Mouse (Mus musculus): Measurements from ENCODE around the gene Abca1. TPM values are rescaled to one million over a fixed set of nuclear protein-coding genes. Genes with fewer than 3 reads are reported as not detected.
A peak's percentile ranks its signal among the peaks of the same experiment; 100 is the strongest.

Abca1 gene
- total and polyA plus RNA-seq, 3 experiments: 8.4 to 9.0 TPM; not detected in 1

GRCm38 (mm10) chr4:53165231-53165630, 5.5 kb upstream of the Abca1 start:
- no peak overlapping the region for H3K9ac ChIP-seq (ENCODE audit: control insufficient read depth, low read depth, low read length, poor library complexity, severe bottlenecking)
- no peak for DNase-seq (ENCODE audit: low read depth, low spot score)
- H3K27ac ChIP-seq (ENCODE audit: control insufficient read depth, low read depth, low read length): no peak overlapping the region
- no peaks in the 10 kb centered on the region for H3K79me2 ChIP-seq (ENCODE audit: control insufficient read depth, insufficient read depth, low read length, poor library complexity)
- H3K27me3 ChIP-seq (ENCODE audit: control insufficient read depth in 1 of 2, insufficient read depth in 2 of 2, low read length in 2 of 2): no peaks in the 10 kb centered on the region; a peak in 1 of 4 replicates
- no peak overlapping the region for H3K4me3 ChIP-seq (ENCODE audit: control insufficient read depth in 1 of 2, insufficient read depth in 1 of 2, low read depth in 2 of 2, low read length in 2 of 2)
- no peaks in the 10 kb centered on the region for H3K9me3 ChIP-seq (replicated peaks; ENCODE audit: insufficient read depth, low read length)
- peaks cover 4 to 6% of the 10 kb centered on the region in 2 experiments; a peak in 3 of 4 replicates for H3K4me1 ChIP-seq (ENCODE audit: control insufficient read depth in 1 of 2, insufficient read depth in 2 of 2, low read length in 2 of 2)
- no peak for TF ChIP-seq ZC3H11A (IDR thresholded peaks at IDR 0.05; ENCODE audit: low read depth, low read length)
- no peak for TF ChIP-seq ETS1 (IDR thresholded peaks at IDR 0.05; ENCODE audit: low read depth, low read length)
- TF ChIP-seq ZNF384 (IDR thresholded peaks at IDR 0.05; ENCODE audit: low read depth, low read length): no peak
- TF ChIP-seq JUND (IDR thresholded peaks at IDR 0.05; ENCODE audit: low read depth, low read length): no peak
- TF ChIP-seq ZKSCAN1 (IDR thresholded peaks at IDR 0.05; ENCODE audit: low read depth, low read length): no peak
- no peak for TF ChIP-seq SIN3A (IDR thresholded peaks at IDR 0.05; ENCODE audit: low read length)
- TF ChIP-seq MYB (IDR thresholded peaks at IDR 0.05; ENCODE audit: low read depth, low read length): no peak
- no peak for TF ChIP-seq USF2 (IDR thresholded peaks at IDR 0.05; ENCODE audit: borderline replicate concordance in 1 of 2, insufficient read depth in 1 of 2, low read depth in 1 of 2, low read length in 2 of 2)
- no peak for TF ChIP-seq GATA1 (IDR thresholded peaks at IDR 0.05; ENCODE audit: low read depth, low read length)
- TF ChIP-seq USF1 (IDR thresholded peaks at IDR 0.05; ENCODE audit: low read depth, low read length): no peak
- TF ChIP-seq MEF2A (IDR thresholded peaks at IDR 0.05; ENCODE audit: extremely low read depth, insufficient replicate concordance, low read depth, low read length, poor library complexity, severe bottlenecking): no peak
- no peak for TF ChIP-seq UBTF (IDR thresholded peaks at IDR 0.05; ENCODE audit: borderline replicate concordance, insufficient read depth, low read depth, low read length)
- TF ChIP-seq ELF1 (IDR thresholded peaks at IDR 0.05; ENCODE audit: low read depth, low read length): no peak
- peaks cover 0 to 1% of the 10 kb centered on the region in 2 experiments; a peak in 2 of 4 replicates for H3K36me3 ChIP-seq (ENCODE audit: control insufficient read depth in 1 of 2, insufficient read depth in 2 of 2, low read length in 2 of 2)

DNA sequence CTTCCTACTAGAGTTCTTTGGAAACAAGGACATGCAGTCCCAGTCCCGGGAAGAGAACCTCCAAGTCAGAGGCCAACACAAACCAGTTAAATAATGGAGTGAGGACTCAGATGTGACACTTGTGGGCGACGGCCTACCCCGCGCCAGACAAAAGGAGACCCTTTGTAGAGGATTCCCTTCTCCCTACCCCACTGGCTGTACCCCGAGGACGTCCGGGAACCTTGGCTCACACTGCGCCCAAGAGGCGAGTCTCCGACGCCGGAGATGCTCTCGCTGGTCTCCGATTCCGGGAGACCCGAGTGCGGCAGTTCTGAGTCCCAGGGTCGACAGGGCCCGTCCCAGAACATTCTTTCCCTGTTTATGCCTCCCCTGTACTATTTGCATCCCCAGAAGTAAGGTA, 519 bp downstream of the Abca1 start:
- Histone ChIP-seq H3K27ac (ENCODE audit: control insufficient read depth, low read depth, low read length) (peak overlapping the region; percentile 56), H3K4me3 (ENCODE audit: control insufficient read depth in 1 of 2, insufficient read depth in 1 of 2, low read depth in 2 of 2, low read length in 2 of 2) (peak overlapping the region; percentile 83 to 94), H3K36me3 (ENCODE audit: control insufficient read depth in 1 of 2, insufficient read depth in 2 of 2, low read length in 2 of 2) (peaks cover 0 to 12% of the 10 kb centered on the region in 2 experiments; a peak in 2 of 4 replicates), H3K79me2 (ENCODE audit: control insufficient read depth, insufficient read depth, low read length, poor library complexity) (peaks cover 21% of the 10 kb centered on the region), H3K9me3 (replicated peaks; ENCODE audit: insufficient read depth, low read length) (no peaks in the 10 kb centered on the region), H3K4me1 (ENCODE audit: control insufficient read depth in 1 of 2, insufficient read depth in 2 of 2, low read length in 2 of 2) (peaks cover 0 to 16% of the 10 kb centered on the region in 2 experiments; a peak in 2 of 4 replicates), H3K27me3 (ENCODE audit: control insufficient read depth in 1 of 2, insufficient read depth in 2 of 2, low read length in 2 of 2) (no peaks in the 10 kb centered on the region), H3K9ac (ENCODE audit: control insufficient read depth, low read depth, low read length, poor library complexity, severe bottlenecking) (peak overlapping the region; percentile 80)
- no peak for DNase-seq (ENCODE audit: low read depth, low spot score)
- TF ChIP-seq HCFC1 (IDR thresholded peaks at IDR 0.05; ENCODE audit: low read depth, low read length): no peak
- no peak for TF ChIP-seq CHD2 (IDR thresholded peaks at IDR 0.05; ENCODE audit: low read length)
- no peak for TF ChIP-seq KAT2A (conservative IDR thresholded peaks at IDR 0.05; ENCODE audit: low read depth, low read length)
- no peak for TF ChIP-seq MXI1 (IDR thresholded peaks at IDR 0.05; ENCODE audit: low read depth, low read length)
- no peak for TF ChIP-seq ELF1 (IDR thresholded peaks at IDR 0.05; ENCODE audit: low read depth, low read length)
- TF ChIP-seq SIN3A (IDR thresholded peaks at IDR 0.05; ENCODE audit: low read length): no peak
- TF ChIP-seq UBTF (IDR thresholded peaks at IDR 0.05; ENCODE audit: borderline replicate concordance, insufficient read depth, low read depth, low read length): no peak

All from MEL (cell line).